Mouse (Mus musculus) spleen, postnatal 14 days (tissue): ENCODE data around the gene Trim47.
A peak's percentile ranks its signal among the peaks of the same experiment; 100 is the strongest.

Experiments
- DNase-seq, 2 experiments: peaks; one replicate each; pipeline ENCODE4 v3.0.0; 2021 to 2022; ENCODE audit warnings: low spot score in 2 of 2

The Trim47 gene

DNA sequence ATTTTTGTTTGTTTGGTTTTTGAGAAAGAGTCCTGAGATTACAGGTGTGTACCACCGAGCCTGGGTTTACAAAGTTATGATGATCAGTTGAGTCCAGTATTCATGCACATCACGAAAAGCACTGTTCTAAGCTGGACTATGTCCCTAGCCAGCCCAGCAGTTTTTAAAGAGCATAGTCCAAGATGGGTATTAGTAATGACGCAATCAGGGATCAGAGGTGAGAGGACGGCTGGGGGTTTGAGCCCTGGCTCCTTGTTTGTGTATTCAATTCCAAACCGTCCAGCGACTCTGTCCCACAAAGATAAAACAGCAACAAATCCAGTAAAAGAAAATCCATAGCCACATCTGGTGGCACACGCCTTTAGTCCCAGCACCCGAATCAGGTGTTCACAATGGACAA lies 38.8 kb downstream of the Trim47 start:
- DNase-seq = no peak

- DNase-seq = peak; percentile 81 to 88
Measured at GRCm38 (mm10) chr11:116087194-116088130, 39.5 kb downstream of the Trim47 start.

- peak; percentile 88 to 92 for DNase-seq
Measured at GRCm38 (mm10) chr11:116086258-116087193, 40.5 kb downstream of the Trim47 start, which contains the start of gene Wbp2. Gene Wbp2 (minus strand): TSS chr11:116086995.

DNA sequence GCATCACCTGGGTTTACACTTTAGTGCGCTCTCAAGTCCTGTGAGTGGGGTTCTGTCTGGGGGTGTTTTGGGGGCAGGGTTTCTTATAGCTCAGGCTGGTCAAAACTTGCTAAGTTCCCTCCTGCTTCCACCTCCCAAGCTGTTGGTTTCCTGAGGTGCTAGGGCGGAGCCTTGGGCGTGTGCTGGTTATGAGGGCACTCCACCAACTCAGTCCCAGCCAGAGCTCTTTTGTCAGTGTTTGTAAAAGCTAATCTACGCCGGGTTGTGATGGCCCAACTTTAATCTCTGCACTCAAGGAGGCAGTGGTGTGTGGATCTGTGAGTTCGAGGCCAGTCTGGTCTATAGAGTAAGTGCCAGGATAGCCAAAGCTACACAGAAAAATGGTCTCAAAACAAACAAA lies 42.8 kb downstream of the Trim47 start:
- DNase-seq = no peak

GRCm38 (mm10) chr11:116083096-116083672 lies 43.8 kb downstream of the Trim47 start:
- no peak for DNase-seq

DNA sequence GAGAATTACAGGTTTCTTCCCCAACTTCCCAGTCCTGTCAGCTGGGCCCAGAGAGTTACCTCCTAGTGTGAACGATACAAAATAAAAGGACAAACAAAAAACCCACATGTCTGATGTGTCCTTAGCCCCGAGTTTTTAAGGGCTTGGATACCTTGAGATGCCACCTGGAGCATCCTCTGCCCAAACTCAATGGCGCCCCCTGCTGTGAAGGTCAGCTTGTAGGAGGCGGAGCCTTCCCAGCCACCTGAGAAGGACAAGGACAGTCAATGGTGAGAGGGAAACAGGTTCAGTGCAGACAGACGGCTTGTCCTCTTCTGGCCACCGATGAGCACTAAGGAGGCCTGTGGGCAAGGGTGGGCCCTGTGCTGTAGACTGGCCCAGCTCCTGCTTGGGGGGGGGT lies 45.9 kb downstream of the Trim47 start:
- peak; percentile 63 to 75 for DNase-seq

DNA sequence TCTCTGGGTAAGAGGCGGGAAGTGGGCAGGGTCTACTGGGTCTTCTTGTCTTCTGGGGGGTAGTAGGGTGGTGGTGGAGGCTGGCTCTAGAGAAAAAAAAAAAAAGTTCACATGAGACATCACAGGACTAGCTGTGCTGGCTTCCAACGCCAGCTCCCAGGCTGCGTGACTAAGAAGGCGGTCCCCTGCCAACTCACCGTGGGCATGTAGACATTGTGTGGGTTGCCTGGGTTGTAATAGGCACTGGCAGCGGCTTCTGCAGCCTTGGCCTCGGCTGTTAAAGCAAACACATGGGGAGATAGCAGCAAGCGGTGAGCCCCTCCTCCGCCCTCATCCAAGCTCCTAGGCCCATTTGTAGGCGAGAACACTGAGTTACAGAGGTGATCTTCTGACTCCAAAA lies 47.5 kb downstream of the Trim47 start:
- DNase-seq = no peak

DNA sequence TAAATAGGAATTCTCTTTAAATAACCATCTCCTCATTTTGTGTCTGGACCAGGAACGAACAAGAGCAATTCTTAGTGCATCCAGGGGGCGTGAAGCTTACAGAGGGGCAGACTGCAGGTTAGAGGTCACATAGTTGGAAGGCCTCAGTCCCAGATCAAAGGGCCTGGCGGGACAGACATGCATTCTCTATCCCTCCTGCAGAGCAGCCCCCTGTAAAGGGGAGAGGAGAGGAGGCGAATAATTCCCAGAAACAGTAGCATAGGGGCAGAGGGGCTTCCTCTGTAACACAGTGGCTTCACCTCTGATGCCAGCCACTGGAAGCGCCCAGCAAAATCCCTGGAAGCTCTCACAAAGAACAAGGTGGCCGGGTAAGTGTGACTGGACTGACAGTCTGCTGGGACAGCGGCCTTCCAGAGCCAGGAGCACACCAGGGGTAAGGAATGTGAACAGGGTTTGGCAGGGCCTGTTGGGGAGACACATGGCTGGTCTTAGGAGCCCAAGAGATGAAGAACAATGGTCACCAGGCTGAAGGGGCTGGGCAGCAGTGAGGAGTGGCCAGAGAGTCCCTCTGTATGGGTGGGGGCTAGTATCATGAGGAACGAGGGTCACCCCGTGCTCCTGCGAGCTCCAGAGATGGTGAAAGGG lies 48.2 kb downstream of the Trim47 start:
- DNase-seq = no peak

DNA sequence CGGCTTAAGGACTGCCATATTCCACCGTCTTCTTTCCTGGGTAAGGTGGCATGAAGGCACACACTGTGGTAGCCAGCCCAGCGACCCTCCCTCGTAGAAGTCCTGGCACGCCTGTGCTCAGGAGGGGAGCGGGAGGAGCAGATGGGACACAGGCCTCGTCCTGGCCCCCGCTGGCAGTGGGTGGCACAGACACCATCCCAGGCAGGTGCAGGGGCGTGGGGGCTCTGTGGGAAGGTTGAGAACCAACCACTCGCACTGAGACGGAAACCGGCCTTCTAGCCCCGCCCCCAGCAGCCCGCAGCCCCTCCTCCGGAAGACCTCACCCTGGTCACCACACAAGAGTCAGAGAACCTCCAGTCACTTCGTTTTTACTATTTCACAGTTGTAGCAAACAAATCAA lies 48.8 kb downstream of the Trim47 start:
- DNase-seq = peak; percentile 67 to 74

GRCm38 (mm10) chr11:116077446-116078204 lies 49.4 kb downstream of the Trim47 start, which contains the start of gene Unc13d:
Gene Unc13d (minus strand): TSS chr11:116077961.
- peak; percentile 59 to 67 for DNase-seq

DNA sequence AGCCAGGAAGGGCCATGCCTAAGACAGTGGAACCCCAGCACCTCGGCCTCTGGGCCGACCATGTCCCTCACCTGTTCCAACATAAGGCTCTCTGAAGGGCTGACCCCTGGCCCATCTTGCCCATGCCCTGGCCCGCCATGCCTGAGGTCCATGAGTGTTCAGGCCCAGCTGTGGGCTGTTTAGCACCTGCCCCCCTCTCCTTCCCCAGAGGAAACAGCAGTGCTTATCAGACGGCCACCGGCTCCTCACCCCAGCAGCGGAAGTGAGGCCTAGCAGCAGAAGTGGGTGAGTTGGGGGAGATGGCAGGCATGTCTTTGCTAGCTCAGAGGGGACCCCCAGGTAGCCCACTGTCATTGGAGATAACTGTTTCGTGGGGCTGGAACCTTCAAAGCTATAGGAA lies 50.2 kb downstream of the Trim47 start:
- no peak for DNase-seq

GRCm38 (mm10) chr11:116076266-116076540 lies 50.8 kb downstream of the Trim47 start:
- no peak for DNase-seq

DNA sequence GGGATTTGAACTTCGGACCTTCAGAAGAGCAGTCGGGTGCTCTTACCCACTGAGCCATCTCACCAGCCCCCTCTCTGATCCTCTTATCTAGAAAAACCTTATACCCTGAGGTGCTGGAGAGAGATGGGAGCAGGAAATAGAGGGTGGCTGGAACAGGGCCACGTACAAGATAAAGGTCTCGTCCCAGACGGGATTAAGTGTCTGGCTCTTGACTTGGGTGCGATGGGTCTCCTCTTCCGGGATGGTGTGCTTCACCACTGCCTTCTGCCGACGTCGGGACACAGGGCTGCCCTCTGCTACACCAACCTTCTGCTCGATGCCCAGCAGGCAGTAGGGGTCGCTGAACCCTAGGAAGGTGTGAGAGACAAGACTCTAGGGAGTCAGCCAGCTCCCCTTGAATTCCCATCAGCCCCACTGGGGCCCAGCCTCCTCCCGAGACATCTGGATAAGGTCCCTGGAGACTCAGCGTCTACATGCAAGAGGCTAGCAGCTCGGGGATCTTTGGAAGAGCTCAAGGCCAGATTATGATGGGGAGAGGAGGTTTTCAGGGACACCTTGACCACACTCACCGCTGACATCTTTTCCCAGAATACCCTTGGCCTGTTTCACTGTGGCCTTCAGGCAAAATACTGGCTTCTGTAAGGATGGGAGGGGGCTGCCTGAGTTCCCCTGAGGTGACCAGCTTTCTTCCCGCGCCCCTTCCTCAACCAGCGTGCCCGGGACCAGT lies 51.3 kb downstream of the Trim47 start:
- no peak for DNase-seq

GRCm38 (mm10) chr11:116074436-116074991 lies 52.5 kb downstream of the Trim47 start:
- no peak for DNase-seq

DNA sequence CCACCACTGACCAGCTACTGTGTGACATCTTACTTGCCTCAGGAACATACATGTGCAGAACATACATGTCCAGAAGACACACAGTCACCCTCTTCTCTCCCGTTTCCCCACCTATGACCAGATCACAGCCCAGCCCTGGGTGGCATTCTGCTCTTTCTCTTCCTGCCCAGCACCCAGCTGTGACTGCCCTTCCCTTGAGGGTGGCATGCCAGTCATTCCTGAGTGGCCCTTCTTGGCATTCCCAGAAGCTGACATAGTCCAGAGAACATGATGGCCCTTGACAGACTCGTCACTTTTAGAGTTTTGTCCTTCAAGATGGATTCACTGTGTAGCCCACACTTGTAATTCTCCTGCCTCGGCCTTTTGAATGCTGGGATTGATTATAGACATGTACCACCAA lies 54.4 kb downstream of the Trim47 start:
- DNase-seq = no peak

GRCm38 (mm10) chr11:116071510-116071909 lies 55.5 kb downstream of the Trim47 start:
- DNase-seq = peak in 1 of 2 experiments; percentile 50

DNA sequence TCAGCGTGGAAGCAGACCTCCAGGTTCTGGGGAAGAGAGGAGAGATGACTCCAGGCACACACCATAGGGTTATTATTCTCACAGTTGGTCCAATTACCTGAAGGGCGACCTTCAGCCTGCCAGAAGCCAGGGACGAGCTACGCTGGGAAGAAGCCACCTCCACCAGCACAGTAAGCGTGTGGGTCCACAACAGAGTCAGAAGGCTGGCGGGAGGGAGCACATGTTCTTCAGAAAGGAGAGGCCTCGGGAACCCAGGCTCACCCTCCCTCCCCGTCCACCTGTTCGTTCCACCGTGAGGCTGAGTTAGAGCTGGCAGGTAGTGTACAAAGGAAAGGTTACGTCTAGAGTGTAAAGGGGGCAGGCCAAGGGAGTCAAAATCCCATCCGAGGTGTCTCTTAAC lies 61.7 kb downstream of the Trim47 start:
- DNase-seq = no peak

GRCm38 (mm10) chr11:116064187-116064867 lies 62.7 kb downstream of the Trim47 start:
- DNase-seq = no peak

GRCm38 (mm10) chr11:116063562-116063961 lies 63.4 kb downstream of the Trim47 start:
- DNase-seq = no peak
